Comparison of ENCODE assay signal across 8 mouse cellular contexts in genomic region chr4:139379719-139380118, GRCm38 (mm10). TPM values are rescaled to one million over a fixed set of nuclear protein-coding genes. Genes with fewer than 3 reads are reported as not detected.
DNase-seq lines count a peak whose midpoint lies in the region; ATAC-seq lines count a peak whose summit lies in the region.

No protein-coding gene starts in this region.

- no peak for ATAC-seq in lung, embryonic 15.5 days (ENCODE audit: borderline replicate concordance, extremely low read depth, low FRiP score, low TSS enrichment)
- ATAC-seq in hindbrain, embryonic 12.5 days (ENCODE audit: low FRiP score) = no peak
- no peak for ATAC-seq in midbrain, embryonic 15.5 days (replicated peaks)
- ATAC-seq in cerebellum, adult (ENCODE audit: insufficient number of reproducible peaks, low FRiP score, low TSS enrichment) = no peak

- peaks cover 20% of the 10 kb centered on the region for H3K4me1 ChIP-seq in lung, embryonic 15.5 days
- H3K4me1 ChIP-seq in brown adipose tissue, adult 24 weeks (ENCODE audit: control insufficient read depth, insufficient read depth, insufficient read length, low read length) = peaks cover 10% of the 10 kb centered on the region; the same call in 1 of the 2 replicates
- H3K4me1 ChIP-seq in hindbrain, embryonic 12.5 days = peaks cover 27% of the 10 kb centered on the region
- H3K4me1 ChIP-seq in midbrain, embryonic 15.5 days = peaks cover 33% of the 10 kb centered on the region

- peak overlapping the region; percentile 76 for H3K9ac ChIP-seq in lung, embryonic 15.5 days
- peak overlapping the region; percentile 69 for H3K9ac ChIP-seq in hindbrain, embryonic 12.5 days
- H3K9ac ChIP-seq in midbrain, embryonic 15.5 days = peak overlapping the region; percentile 60

- H3K36me3 ChIP-seq in lung, embryonic 15.5 days = peaks cover 29% of the 10 kb centered on the region
- peaks cover 29% of the 10 kb centered on the region for H3K36me3 ChIP-seq in hindbrain, embryonic 12.5 days
- H3K36me3 ChIP-seq in midbrain, embryonic 15.5 days (replicated peaks) = peaks cover 24% of the 10 kb centered on the region

- peak overlapping the region; percentile 67 for H3K4me3 ChIP-seq in lung, embryonic 15.5 days
- peak overlapping the region; percentile 86 for H3K4me3 ChIP-seq in brown adipose tissue, adult 24 weeks (ENCODE audit: insufficient read depth, low read depth, low read length)
- H3K4me3 ChIP-seq in hindbrain, embryonic 12.5 days = peak overlapping the region; percentile 77
- peak overlapping the region; percentile 86 for H3K4me3 ChIP-seq in midbrain, embryonic 15.5 days

- WGBS in lung, embryonic 15.5 days = 11% methylated on average over 8 of the region's 8 CpGs
- WGBS in hindbrain, embryonic 12.5 days = 17% methylated on average over 8 of the region's 8 CpGs
- 15% methylated on average over 8 of the region's 8 CpGs for WGBS in midbrain, embryonic 15.5 days

- H3K9me3 ChIP-seq in lung, embryonic 15.5 days = no peaks in the 10 kb centered on the region
- H3K9me3 ChIP-seq in hindbrain, embryonic 12.5 days (replicated peaks) = no peaks in the 10 kb centered on the region
- H3K9me3 ChIP-seq in midbrain, embryonic 15.5 days = no peaks in the 10 kb centered on the region

- peak overlapping the region; percentile 77 for H3K27ac ChIP-seq in lung, embryonic 15.5 days
- no peak overlapping the region for H3K27ac ChIP-seq in brown adipose tissue, adult 24 weeks (replicated peaks; ENCODE audit: low read depth, low read length)
- no peak overlapping the region for H3K27ac ChIP-seq in hindbrain, embryonic 12.5 days
- peak overlapping the region; percentile 80 for H3K27ac ChIP-seq in midbrain, embryonic 15.5 days

- no peak for DNase-seq in lung, adult 18-20 months
- DNase-seq in spleen, postnatal 4 days (ENCODE audit: low spot score in 2 of 2) = no peak
- DNase-seq in right cerebral cortex, postnatal 14 days = no peak

- peak overlapping the region; percentile 71 for H3K4me2 ChIP-seq in lung, embryonic 15.5 days
- H3K4me2 ChIP-seq in hindbrain, embryonic 12.5 days (replicated peaks) = peak overlapping the region; percentile 91
- peak overlapping the region; percentile 84 for H3K4me2 ChIP-seq in midbrain, embryonic 15.5 days

- no peaks in the 10 kb centered on the region for H3K27me3 ChIP-seq in lung, embryonic 15.5 days
- no peaks in the 10 kb centered on the region for H3K27me3 ChIP-seq in hindbrain, embryonic 12.5 days
- no peaks in the 10 kb centered on the region for H3K27me3 ChIP-seq in midbrain, embryonic 15.5 days (replicated peaks)

RNA-seq across cellular contexts. Expression of gene Ubr4, which starts 27.3 kb away (rescaled TPM):
- polyA plus RNA-seq in lung, embryonic 15.5 days (2015; fragmentation: Nextera tagmentation; extraction: Ambion mirVana) = 64.5 and 68.4 TPM in 2 replicates
- polyA plus RNA-seq in brown adipose tissue, adult 24 weeks (2012; ENCODE audit: insufficient read depth, insufficient read length, missing spikeins) = 32.5 and 43.2 TPM in 2 replicates
- polyA plus RNA-seq in hindbrain, embryonic 12.5 days (2016; fragmentation: Nextera tagmentation; extraction: Ambion mirVana) = 79.7 and 80.1 TPM in 2 replicates
- polyA plus RNA-seq in midbrain, embryonic 15.5 days (2015; fragmentation: Nextera tagmentation; extraction: Ambion mirVana) = 101 and 111 TPM in 2 replicates

RNA-seq across cellular contexts. Expression of gene Emc1, which starts 27.3 kb away (rescaled TPM):
- 31.9 and 33.6 TPM in 2 replicates for polyA plus RNA-seq in lung, embryonic 15.5 days (2015; fragmentation: Nextera tagmentation; extraction: Ambion mirVana)
- 14.1 and 14.7 TPM in 2 replicates for polyA plus RNA-seq in brown adipose tissue, adult 24 weeks (2012; ENCODE audit: insufficient read depth, insufficient read length, missing spikeins)
- polyA plus RNA-seq in hindbrain, embryonic 12.5 days (2016; fragmentation: Nextera tagmentation; extraction: Ambion mirVana) = 42.5 and 43.6 TPM in 2 replicates
- 47.6 and 50.8 TPM in 2 replicates for polyA plus RNA-seq in midbrain, embryonic 15.5 days (2015; fragmentation: Nextera tagmentation; extraction: Ambion mirVana)

RNA-seq across cellular contexts. Expression of gene Mrto4, which starts 27.3 kb away (rescaled TPM):
- polyA plus RNA-seq in lung, embryonic 15.5 days (2015; fragmentation: Nextera tagmentation; extraction: Ambion mirVana) = 117 and 118 TPM in 2 replicates
- polyA plus RNA-seq in brown adipose tissue, adult 24 weeks (2012; ENCODE audit: insufficient read depth, insufficient read length, missing spikeins) = 16.7 and 22.2 TPM in 2 replicates
- 89.2 and 91.4 TPM in 2 replicates for polyA plus RNA-seq in hindbrain, embryonic 12.5 days (2016; fragmentation: Nextera tagmentation; extraction: Ambion mirVana)
- 81.7 and 88.6 TPM in 2 replicates for polyA plus RNA-seq in midbrain, embryonic 15.5 days (2015; fragmentation: Nextera tagmentation; extraction: Ambion mirVana)

Comparison
In these comparisons a context has a peak if more than half of its experiments do, and no peak if none do; other contexts are left out.
1. H3K27ac ChIP-seq: peak in lung, embryonic 15.5 days (single experiment) and midbrain, embryonic 15.5 days (single experiment); none in brown adipose tissue, adult 24 weeks (single experiment) and hindbrain, embryonic 12.5 days (single experiment).
2. Peak in every context shown above with its lines, with median percentiles within 50 percentile points of each other: H3K4me2 ChIP-seq, H3K4me3 ChIP-seq and H3K9ac ChIP-seq.